Mouse (Mus musculus) layer of hippocampus, postnatal 36 days (tissue): ENCODE measurements at regions not wholly inside any gene's neighbourhood (a gene's known extent, or its start where the extent isn't known, plus 50 kb on each side); places are given as distances from the start of the nearest gene placed in this dataset.
"Not testable (repeated sequence)": the region's sequence is repeated elsewhere in the genome, so short reads cannot be mapped to it uniquely, and the experiment has no call there.

Experiments used
- DNase-seq, 2 experiments: peaks; one replicate each; pipeline ENCODE4 v3.0.0; 2022

- no peak for DNase-seq
Measured at GRCm38 (mm10) chr8:8919040-8919439, 228.7 kb upstream of the Arglu1 start.

DNA sequence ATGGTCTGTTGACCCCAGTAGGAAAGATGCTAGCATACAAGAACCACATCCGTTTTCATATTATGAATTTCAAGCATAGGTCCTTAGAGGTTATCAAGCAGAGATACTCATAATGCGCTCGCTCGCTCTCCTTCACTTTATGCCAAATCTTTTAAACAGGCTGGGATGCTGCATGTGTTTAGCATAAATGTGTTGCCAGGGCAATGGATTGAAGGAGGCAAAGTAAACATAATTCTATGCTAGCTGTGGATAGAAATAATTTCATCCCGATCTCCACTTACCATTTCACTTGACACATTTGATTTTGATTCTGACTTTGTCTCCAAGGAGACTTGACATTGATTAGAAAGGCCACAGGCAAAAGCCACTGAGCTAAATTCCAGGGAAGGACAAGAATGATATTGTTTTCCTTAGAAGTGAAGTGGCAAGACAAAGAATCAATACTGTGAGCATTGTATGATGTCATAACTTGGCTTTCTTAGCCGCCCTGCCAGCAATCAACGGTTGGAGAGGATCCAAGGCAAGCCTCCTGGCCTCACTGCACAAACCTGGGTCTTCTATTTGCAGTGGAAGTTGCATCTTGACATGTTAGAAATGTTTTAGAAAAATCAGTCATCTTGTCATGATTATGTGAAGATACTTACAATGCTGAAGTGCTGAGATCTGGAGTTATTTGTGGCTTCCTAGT, 217.3 kb upstream of the Arglu1 start:
- DNase-seq: no peak

- DNase-seq: no peak
Measured at GRCm38 (mm10) chr8:8892996-8893395, 202.7 kb upstream of the Arglu1 start.

DNA sequence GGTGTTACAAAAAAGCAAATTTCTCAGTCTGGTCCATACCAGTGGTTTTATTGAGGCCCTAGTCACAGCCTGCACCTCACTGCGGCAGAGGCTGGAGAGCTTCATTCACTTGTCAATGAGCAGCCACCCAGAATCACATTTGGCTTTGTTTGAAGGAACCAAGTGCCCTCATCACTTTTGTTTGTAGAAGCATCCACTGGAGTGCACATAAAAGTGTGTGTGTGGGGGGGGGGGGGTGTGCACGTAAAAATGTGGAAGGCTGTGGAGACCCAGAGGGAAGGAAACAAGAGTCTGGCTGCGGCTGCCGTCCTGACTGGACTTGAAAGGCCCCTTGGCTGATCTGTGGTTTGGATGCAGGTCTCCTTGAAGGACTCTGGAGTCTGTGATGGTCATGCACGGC, 187.0 kb upstream of the Arglu1 start:
- no peak for DNase-seq

GRCm38 (mm10) chr8:8876879-8877278, 186.6 kb upstream of the Arglu1 start:
- no peak for DNase-seq

GRCm38 (mm10) chr8:8876469-8876868, 186.1 kb upstream of the Arglu1 start:
- DNase-seq: no peak

GRCm38 (mm10) chr8:8871938-8872337, 181.6 kb upstream of the Arglu1 start:
- DNase-seq: no peak

GRCm38 (mm10) chr8:8871039-8871438, 180.7 kb upstream of the Arglu1 start:
- DNase-seq: no peak

DNA sequence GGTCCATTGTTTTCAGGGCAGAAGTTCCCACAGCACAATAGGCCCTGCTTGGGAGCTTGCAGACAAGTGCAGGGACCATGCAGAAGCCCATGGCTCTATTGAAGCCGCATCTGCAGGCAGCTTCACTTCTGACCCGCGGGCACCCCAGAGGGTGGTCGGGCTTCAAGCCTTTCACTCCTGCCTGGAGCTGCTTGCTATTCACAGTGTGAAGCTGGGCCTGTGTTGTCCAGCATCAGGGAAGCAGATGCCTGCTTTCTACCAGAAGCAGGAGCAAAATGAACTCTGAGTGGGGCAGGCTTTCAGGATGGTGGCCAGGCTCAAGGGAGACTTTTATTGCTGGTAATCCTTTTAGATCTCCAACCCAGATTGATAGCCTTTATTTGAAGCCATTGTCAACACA, 180.2 kb upstream of the Arglu1 start:
- DNase-seq: no peak

GRCm38 (mm10) chr8:8869338-8869737, 179.0 kb upstream of the Arglu1 start:
- DNase-seq: no peak

GRCm38 (mm10) chr8:8867924-8868323, 177.6 kb upstream of the Arglu1 start:
- DNase-seq: peak; percentile 9 to 19

DNA sequence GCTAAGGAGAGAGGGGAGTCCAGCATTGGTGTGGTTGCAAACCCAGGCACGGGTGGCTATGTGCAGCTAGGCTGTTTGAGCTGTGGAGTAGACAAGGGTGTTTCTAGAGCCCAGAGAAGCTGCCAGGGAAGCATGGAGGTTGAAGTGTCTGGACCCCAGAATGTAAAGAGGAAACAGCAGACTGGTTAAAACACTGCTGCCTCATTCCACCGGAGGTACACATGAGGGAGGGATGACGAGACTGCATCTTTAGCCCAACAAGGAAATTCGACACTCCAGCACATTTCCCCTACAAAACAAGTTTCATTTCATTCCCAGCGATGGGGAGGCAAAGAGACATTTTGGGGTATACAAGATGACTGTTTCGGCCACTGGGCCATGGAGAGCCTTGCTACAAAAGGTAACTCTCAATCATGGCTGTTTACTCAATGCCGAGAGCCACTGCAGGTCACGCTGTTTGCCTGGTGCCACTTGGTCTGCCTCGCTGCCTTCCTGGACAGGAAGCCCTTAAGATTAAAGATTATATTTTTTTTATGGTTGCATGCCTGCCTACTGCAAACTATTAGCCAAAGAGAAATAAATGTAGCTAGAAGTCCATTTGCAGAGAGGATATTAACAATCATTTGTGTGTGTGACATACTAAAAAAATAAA, 176.9 kb upstream of the Arglu1 start:
- DNase-seq: no peak

DNA sequence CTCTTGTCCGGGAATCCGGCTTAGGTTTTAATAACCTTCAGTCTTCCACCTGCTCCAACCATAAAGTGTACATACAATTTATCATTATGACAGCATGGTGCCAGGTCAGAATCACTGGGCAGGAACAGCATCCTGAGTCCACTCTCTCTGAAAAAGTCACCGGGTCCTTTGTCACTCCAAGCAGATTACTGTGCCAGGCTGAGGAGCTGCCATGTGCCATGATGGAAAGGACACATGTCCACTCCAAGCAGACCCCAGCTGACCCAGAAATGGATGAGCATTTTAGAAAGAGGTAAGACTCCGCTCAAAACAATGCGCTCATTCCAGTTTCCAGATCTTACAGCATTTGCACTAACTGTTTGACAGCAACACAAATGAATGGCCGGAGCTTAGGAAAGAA, 172.4 kb upstream of the Arglu1 start:
- DNase-seq: no peak

GRCm38 (mm10) chr8:8861331-8861940, 171.1 kb upstream of the Arglu1 start:
- no peak for DNase-seq

DNA sequence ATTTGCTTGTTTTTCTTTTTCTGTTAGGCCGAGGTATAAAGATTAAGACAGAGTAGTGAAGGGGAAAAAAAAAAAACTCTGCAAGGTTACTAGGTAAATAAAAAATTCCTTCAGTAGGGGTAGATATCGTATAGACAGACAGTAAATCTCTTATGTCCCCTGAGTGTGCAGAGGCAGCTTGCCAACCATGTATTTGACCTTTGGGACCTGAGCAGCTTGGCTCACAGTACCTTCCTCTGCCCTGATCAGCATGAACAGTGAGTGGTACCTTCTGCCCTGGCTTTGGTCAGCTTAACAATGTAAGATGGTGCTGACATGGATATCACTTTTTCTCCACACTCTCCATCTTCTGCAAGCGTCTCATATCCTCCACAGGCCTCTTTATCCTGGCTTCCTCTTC, 168.3 kb upstream of the Arglu1 start:
- DNase-seq: no peak

DNA sequence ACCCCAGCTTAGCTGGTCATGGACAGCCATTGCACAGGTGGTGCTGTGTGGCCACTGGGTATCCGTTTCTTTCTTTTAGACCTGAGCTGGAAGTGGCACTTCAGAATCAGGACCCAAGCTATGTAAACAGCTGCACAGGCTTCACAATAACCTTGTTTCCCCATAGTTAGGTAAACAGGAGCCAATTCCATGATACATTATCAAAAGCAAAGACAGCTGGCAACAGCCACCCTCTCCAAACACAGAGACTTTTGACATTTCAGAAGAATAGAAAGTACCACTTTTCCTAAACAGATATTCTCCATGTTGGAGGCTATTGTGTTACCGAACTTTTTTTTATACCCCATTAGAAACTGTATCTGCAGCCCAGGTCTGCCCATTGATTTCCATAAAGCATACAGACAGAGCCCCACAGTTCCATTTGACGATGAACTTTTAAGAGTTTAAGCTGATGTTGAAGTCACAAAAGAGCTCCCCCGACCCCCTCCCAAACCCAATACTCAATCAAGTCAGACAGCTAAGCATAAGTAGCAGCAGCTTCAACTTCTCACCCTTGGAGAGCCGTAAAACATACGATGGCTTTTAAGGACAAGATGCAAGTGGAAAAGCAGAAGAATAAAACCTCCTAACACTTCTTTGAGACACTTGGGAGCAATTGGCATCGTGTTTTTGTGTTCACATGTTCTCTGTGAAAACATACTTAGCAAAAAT, 162.5 kb upstream of the Arglu1 start:
- DNase-seq: no peak

- no peak for DNase-seq
Measured at GRCm38 (mm10) chr8:8851271-8851670, 160.9 kb upstream of the Arglu1 start.

- DNase-seq: no peak
Measured at GRCm38 (mm10) chr8:8850766-8851165, 160.4 kb upstream of the Arglu1 start.

DNA sequence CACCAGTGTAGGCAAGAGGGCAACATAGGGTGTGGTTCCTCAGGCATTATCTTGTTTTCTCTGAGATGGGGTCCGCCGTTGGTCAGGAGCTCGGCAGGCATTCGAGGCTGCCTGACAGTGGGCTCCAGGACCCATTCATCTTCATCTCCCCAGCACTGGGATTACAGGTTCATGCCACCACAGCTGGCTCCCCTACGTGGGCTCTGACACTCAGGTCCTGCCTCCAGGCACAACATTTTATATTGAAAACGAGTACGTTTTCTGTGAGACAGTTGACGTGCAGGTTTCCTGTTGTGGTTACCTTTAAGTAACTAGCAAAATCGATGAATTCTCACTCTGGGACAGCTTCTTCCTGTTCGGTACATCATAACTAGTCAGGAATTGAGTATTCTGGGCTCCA, 157.3 kb upstream of the Arglu1 start:
- no peak for DNase-seq

- no peak for DNase-seq
Measured at GRCm38 (mm10) chr8:8842326-8842725, 152.0 kb upstream of the Arglu1 start.

DNA sequence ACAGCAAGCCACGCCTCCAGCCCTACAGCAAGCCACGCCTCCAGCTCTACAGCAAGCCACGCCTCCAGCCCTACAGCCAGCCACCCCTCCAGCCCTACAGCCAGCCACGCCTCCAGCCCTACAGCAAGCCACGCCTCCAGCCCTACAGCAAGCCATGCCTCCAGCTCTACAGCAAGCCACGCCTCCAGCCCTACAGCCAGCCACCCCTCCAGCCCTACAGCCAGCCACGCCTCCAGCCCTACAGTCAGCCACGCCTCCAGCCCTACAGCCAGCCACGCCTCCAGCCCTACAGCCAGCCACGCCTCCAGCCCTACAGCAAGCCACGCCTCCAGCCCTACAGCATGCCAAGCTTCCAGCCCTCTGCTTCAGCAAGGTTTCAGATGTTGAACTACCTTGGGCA, 145.8 kb upstream of the Arglu1 start:
- not testable (repeated sequence) for DNase-seq

DNA sequence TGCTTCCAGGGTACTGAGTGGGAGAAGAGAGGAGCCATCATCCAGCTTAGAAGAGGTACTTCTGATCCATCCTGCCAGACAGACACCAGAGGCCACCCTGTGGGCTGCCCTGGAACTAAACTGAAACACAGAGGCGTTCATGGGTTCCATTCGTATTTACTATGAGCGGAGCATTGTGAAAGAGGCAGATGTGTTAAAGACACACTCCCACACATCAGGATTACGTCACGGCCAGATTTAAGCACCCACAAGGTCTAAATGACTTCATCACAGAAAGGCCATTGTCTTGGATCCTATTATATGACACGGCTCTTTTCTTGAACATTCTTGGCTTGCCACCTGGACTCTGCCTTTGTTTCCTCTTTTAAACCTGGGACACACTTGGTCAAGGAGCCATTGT, 141.0 kb upstream of the Arglu1 start:
- no peak for DNase-seq

GRCm38 (mm10) chr8:8829230-8829629, 138.9 kb upstream of the Arglu1 start:
- no peak for DNase-seq
